In genomic region chr1:35992937-35993336, GRCm38 (mm10) we compare ENCODE assay signal across 21 mouse cellular contexts.
DNase-seq lines count a peak whose midpoint lies in the region; ATAC-seq lines count a peak whose summit lies in the region.
"Had no signal": no experiment of that assay in that cellular context is flagged by ENCODE, and none has a peak within 500 bp of the region (broad histone marks: within the 10 kb centered on the region; RNA-seq: fewer than 3 reads in every experiment).

No protein-coding gene starts in this region.

- no peak overlapping the region for H3K9ac ChIP-seq in hindbrain, embryonic 11.5 days (ENCODE audit: low read depth, low read length)
- no peak overlapping the region for H3K9ac ChIP-seq in embryonic facial prominence, embryonic 13.5 days
- H3K9ac ChIP-seq: forebrain, embryonic 12.5 days; intestine, embryonic 15.5 days; liver, embryonic 15.5 days; lung, embryonic 15.5 days had no signal

- 0 out of 2 replicates have a peak, but pooled peaks cover 5% of the 10 kb centered on the region for H3K4me1 ChIP-seq in hindbrain, embryonic 10.5 days (replicated peaks)
- H3K4me1 ChIP-seq in hindbrain, embryonic 11.5 days (replicated peaks; ENCODE audit: control insufficient read depth, insufficient read depth, low read length) = no peaks in the 10 kb centered on the region
- peaks cover 15% of the 10 kb centered on the region for H3K4me1 ChIP-seq in embryonic facial prominence, embryonic 13.5 days
- peaks cover 18% of the 10 kb centered on the region for H3K4me1 ChIP-seq in limb, embryonic 10.5 days
- H3K4me1 ChIP-seq: forebrain, embryonic 12.5 days; intestine, embryonic 15.5 days; liver, embryonic 15.5 days; lung, embryonic 15.5 days had no signal

- H3K27me3 ChIP-seq in hindbrain, embryonic 10.5 days (ENCODE audit: insufficient read depth, poor library complexity, severe bottlenecking) = no peaks in the 10 kb centered on the region
- H3K27me3 ChIP-seq in hindbrain, embryonic 11.5 days (ENCODE audit: control insufficient read depth, insufficient read depth, low read length) = no peaks in the 10 kb centered on the region
- H3K27me3 ChIP-seq in embryonic facial prominence, embryonic 13.5 days = peaks cover 8% of the 10 kb centered on the region; the same call in 1 of the 2 replicates
- no peaks in the 10 kb centered on the region for H3K27me3 ChIP-seq in limb, embryonic 10.5 days (ENCODE audit: low read depth, poor library complexity, severe bottlenecking)
- H3K27me3 ChIP-seq: forebrain, embryonic 12.5 days; intestine, embryonic 15.5 days; liver, embryonic 15.5 days; lung, embryonic 15.5 days had no signal

- H3K36me3 ChIP-seq in hindbrain, embryonic 10.5 days = no peaks in the 10 kb centered on the region
- H3K36me3 ChIP-seq in hindbrain, embryonic 11.5 days (ENCODE audit: control insufficient read depth, insufficient read depth, low read length) = no peaks in the 10 kb centered on the region
- H3K36me3 ChIP-seq in embryonic facial prominence, embryonic 13.5 days = no peaks in the 10 kb centered on the region
- H3K36me3 ChIP-seq in limb, embryonic 10.5 days = no peaks in the 10 kb centered on the region
- H3K36me3 ChIP-seq: forebrain, embryonic 12.5 days; intestine, embryonic 15.5 days; liver, embryonic 15.5 days; lung, embryonic 15.5 days had no signal

- H3K9me3 ChIP-seq in hindbrain, embryonic 10.5 days = peaks cover 16% of the 10 kb centered on the region
- H3K9me3 ChIP-seq in hindbrain, embryonic 11.5 days (ENCODE audit: control insufficient read depth, low read length) = no peaks in the 10 kb centered on the region
- peaks cover 14% of the 10 kb centered on the region for H3K9me3 ChIP-seq in embryonic facial prominence, embryonic 13.5 days
- H3K9me3 ChIP-seq in limb, embryonic 10.5 days (replicated peaks) = no peaks in the 10 kb centered on the region
- H3K9me3 ChIP-seq: intestine, embryonic 15.5 days; liver, embryonic 15.5 days; lung, embryonic 15.5 days had no signal

- ATAC-seq in hindbrain, embryonic 11.5 days (ENCODE audit: low FRiP score) = no peak
- ATAC-seq in embryonic facial prominence, embryonic 13.5 days (ENCODE audit: insufficient number of reproducible peaks, insufficient read depth, low FRiP score, low TSS enrichment, low read depth) = no peak
- 0 out of 2 replicates have a peak, but pooled peaks have one; percentile 29 for ATAC-seq in megakaryocyte progenitor cell, adult 5-6 weeks (replicated peaks; ENCODE audit: poor library complexity)
- ATAC-seq: activated CD4-positive, CD25-positive, alpha-beta regulatory T cell, adult 4 months; hindbrain, embryonic 16.5 days; intestine, embryonic 15.5 days had no signal

- DNase-seq in hindbrain, embryonic 10.5 days (ENCODE audit: low spot score) = no peak
- DNase-seq in hindbrain, embryonic 11.5 days (ENCODE audit: low spot score) = no peak
- no peak for DNase-seq in limb, embryonic 10.5 days (ENCODE audit: low spot score)
- DNase-seq in adrenal gland, adult 18-20 months (ENCODE audit: low spot score in 2 of 2) = no peak
- no peak for DNase-seq in urinary bladder, postnatal 25 days (ENCODE audit: low spot score)
- DNase-seq: adrenal gland, postnatal 10 days; cerebellum, postnatal 10 days; gastrocnemius, postnatal 10 days; heart, adult 18-20 months; kidney, adult 8-10 months; kidney, postnatal 14 days; liver; lung, postnatal 36 days had no signal

- H3K4me3 ChIP-seq in hindbrain, embryonic 10.5 days = no peak overlapping the region
- no peak overlapping the region for H3K4me3 ChIP-seq in hindbrain, embryonic 11.5 days (ENCODE audit: low read depth, low read length)
- no peak overlapping the region for H3K4me3 ChIP-seq in embryonic facial prominence, embryonic 13.5 days
- H3K4me3 ChIP-seq in limb, embryonic 10.5 days = no peak overlapping the region
- H3K4me3 ChIP-seq: forebrain, embryonic 12.5 days; intestine, embryonic 15.5 days; liver, embryonic 15.5 days; lung, embryonic 15.5 days had no signal

- 69% methylated on average over 3 of the region's 3 CpGs for WGBS in hindbrain, embryonic 10.5 days
- 75% methylated on average over 3 of the region's 3 CpGs for WGBS in hindbrain, embryonic 11.5 days
- WGBS in embryonic facial prominence, embryonic 13.5 days = 52% methylated on average over 3 of the region's 3 CpGs
- WGBS in limb, embryonic 10.5 days = 46% methylated on average over 3 of the region's 3 CpGs

- H3K27ac ChIP-seq in hindbrain, embryonic 10.5 days = peak overlapping the region; percentile 56; the same call in 1 of the 2 replicates
- no peak overlapping the region for H3K27ac ChIP-seq in hindbrain, embryonic 11.5 days (ENCODE audit: low read depth, low read length)
- H3K27ac ChIP-seq in embryonic facial prominence, embryonic 13.5 days = peak overlapping the region; percentile 84
- peak overlapping the region; percentile 61 for H3K27ac ChIP-seq in limb, embryonic 10.5 days
- H3K27ac ChIP-seq: forebrain, embryonic 12.5 days; intestine, embryonic 15.5 days; liver, embryonic 15.5 days; lung, embryonic 15.5 days had no signal

- no peak overlapping the region for H3K4me2 ChIP-seq in hindbrain, embryonic 11.5 days (replicated peaks; ENCODE audit: low read depth, low read length)
- no peak overlapping the region for H3K4me2 ChIP-seq in embryonic facial prominence, embryonic 13.5 days
- H3K4me2 ChIP-seq: forebrain, embryonic 12.5 days; intestine, embryonic 15.5 days; liver, embryonic 15.5 days; lung, embryonic 15.5 days had no signal
